Mouse (Mus musculus) thymus, postnatal 25 days (tissue): Measurements from ENCODE around the gene Olfr591.
"Not testable (repeated sequence)": the region's sequence is repeated elsewhere in the genome, so short reads cannot be mapped to it uniquely, and the experiment has no call there.

ENCODE experiments used
- DNase-seq: peaks from one replicate; pipeline ENCODE4 v3.0.0; 2022

Gene Olfr591

DNA sequence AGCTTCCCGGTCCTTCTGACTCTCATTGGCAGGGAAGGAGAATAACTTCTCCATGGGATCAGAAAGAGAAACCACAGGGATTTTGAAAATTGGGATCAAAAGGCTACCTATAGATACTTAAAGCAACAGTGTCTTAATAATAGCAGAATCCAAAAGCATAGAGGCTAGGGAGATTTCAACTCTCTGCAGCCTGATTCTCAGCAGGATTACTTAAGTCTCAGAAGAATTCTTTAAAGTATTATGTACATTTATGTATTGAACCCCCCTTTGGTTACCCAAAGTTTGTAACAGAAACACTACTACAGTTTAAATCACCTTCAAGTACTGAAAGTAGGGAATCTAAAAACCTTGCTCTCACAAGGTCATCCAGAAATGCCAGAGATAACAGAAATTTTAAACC lies at the start of gene Olfr591:
Olfr591 (minus strand) TSS at position 101 of the 400 bp plus-strand sequence.
- DNase-seq, result no peak

DNA sequence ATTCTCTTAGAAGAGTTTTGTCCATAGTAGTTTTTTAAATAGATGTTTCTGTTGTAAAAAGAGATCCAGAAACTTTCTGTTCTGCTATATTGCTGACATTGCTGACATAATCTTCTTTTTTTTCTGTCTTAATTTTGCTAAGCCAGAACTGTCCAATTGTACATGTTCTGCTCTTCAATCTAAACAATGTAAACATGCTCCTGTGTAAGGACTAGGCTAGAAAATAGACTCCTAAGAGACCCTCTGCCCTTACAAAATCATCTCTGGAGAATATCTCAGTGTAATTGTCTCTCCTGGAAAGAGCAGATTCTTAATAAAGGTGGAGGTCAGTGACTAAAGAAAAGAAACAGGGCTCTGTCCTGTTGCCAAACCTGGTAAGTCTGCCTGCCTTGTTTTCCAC lies 38.6 kb upstream of the Olfr591 start, which contains the start of gene Olfr594:
Olfr594 (plus strand) TSS at position 301 of the 400 bp plus-strand sequence.
- DNase-seq, result no peak

DNA sequence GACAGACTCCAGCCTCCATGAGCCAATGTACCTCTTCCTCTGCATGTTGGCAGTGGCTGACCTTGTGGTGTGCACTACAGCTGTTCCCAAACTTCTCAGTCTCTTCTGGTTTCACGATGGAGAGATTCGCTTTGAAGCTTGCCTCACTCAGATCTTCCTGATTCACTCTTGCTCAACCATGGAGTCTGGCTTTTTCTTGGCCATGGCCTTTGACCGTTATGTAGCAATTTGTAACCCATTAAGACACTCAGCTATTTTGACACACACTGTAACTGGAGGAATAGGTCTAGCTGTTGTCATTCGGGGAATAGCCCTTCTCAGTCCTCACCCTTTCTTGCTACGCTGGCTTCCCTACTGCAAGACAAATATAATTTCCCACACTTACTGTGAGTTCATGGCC lies 33.9 kb upstream of the Olfr591 start:
- not testable (repeated sequence) for DNase-seq

- DNase-seq, result no peak
Observed at GRCm38 (mm10) chr7:103211562-103211961, 33.4 kb upstream of the Olfr591 start, which contains the start of gene Olfr593. Olfr593 (plus strand) TSS chr7:103211862.

GRCm38 (mm10) chr7:103184503-103184902 lies 6.4 kb upstream of the Olfr591 start, which contains the start of gene Olfr592:
Olfr592 (plus strand) TSS chr7:103184803.
- DNase-seq, result not testable (repeated sequence)

DNA sequence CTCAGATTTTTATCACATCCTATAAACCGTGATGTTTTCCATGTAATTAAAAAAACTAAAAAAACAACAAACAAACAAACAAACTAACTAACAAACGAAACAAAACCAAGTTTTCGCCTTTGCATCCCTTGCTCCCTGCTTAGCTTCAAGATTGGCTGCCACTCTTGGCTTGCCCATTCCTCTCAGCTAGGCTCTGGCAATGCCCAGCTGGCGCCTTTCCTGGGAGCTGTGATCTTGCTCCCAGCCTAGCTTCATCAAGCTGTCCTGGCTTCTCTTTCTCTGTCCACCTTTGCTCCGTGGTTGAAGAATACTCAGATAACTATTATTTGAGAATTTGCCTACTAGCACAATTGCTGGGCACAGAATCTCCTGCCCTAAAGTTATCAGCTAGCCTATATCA lies 8.4 kb downstream of the Olfr591 start:
- DNase-seq, result no peak

DNA sequence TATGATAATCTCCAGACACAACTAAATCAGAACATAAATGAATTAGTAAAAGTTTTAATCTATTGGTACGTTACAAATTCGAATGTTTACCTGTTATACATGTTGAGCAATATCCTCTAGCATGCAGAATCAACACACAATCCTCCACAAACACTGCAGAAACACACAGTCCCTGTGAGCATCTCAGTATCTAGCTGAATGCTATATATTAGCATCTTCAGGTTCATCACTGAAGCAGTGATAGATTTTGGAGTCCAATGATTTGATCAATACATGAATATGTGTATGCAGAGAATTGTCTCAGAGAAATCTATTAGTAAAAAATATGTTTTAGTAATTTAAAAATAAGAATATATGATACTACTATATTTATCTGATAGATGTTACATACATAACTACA lies 21.9 kb downstream of the Olfr591 start, which contains the start of gene Olfr589:
Olfr589 (minus strand) TSS at position 101 of the 400 bp plus-strand sequence.
- no peak for DNase-seq

GRCm38 (mm10) chr7:103140579-103140978 lies 37.6 kb downstream of the Olfr591 start, which contains the start of gene Olfr588-ps1:
Olfr588-ps1 (plus strand) TSS chr7:103140879.
- DNase-seq, result no peak

DNA sequence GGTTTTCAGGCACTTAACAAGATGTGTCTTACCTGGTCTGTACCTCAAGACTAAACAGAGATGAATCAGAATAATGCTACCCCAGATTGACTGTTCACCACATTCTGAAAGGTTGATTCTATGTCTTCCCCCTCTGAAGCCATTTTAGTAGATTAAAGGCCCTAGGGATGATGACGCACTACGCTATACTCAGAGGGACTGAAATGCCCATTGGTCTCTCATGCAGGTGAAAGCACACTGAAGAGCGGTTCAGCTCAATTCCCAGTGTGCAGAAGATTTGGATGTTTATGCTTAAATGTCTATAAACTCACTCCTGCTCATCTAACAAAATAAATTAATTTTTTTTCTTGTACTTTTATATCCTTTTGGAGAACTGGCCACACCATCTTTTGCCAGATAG lies 52.6 kb downstream of the Olfr591 start, which contains the start of gene Olfr586:
Olfr586 (minus strand) TSS at position 101 of the 400 bp plus-strand sequence.
- DNase-seq, result no peak

DNA sequence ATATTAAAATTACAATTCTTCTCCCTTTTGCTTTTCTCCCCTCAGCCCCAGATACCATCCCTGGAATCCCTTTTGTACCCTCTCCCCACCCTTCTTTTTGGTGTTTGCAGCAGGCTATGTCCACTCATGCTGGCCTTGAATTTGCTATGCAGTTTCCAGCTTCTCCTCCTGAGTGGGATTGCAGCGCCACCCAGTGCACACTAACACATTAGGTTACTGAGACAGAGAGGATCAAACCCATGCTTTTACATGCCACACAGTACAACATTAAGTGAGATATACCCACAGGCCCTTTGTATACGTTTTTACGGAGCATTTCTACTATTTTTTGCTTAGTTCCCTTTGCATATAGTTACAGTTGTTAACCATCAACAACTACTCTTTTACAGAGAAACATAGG lies 58.7 kb downstream of the Olfr591 start:
- DNase-seq, result no peak
